Mouse (Mus musculus) MEL (cell line): ENCODE data around the gene Cry2. TPM values are rescaled to one million over a fixed set of nuclear protein-coding genes. Genes with fewer than 3 reads are reported as not detected.

Source experiments
- DNase-seq: peaks from one replicate; pipeline ENCODE4 v3.0.0; 2011; ENCODE audit warnings: low read depth, low spot score
- H3K27ac ChIP-seq: 2 replicates; pipeline ENCODE4 v1.5.1; 2012; ENCODE audit warnings: low read depth, mild to moderate bottlenecking, control low read depth, low read length, moderate library complexity; ENCODE audit not compliant: control insufficient read depth
- H3K27me3 ChIP-seq, 2 experiments: fragments of 150-350 bp in 1 of 2; sonication (generic) in 1 of 2; 2 replicates each; pipeline ENCODE4 v1.6.1; 2012; ENCODE audit warnings: low read length in 2 of 2, mild to moderate bottlenecking in 2 of 2, improper control_type of control experiment in 1 of 2, moderate library complexity in 1 of 2; ENCODE audit not compliant: insufficient read depth in 2 of 2, control insufficient read depth in 1 of 2
- H3K36me3 ChIP-seq, 2 experiments: 2 replicates each; pipeline ENCODE4 v1.6.1; 2012 to 2014; ENCODE audit warnings: low read length in 2 of 2, improper control_type of control experiment in 1 of 2, inconsistent platforms in 1 of 2, mild to moderate bottlenecking in 1 of 2; ENCODE audit not compliant: insufficient read depth in 2 of 2, control insufficient read depth in 1 of 2
- H3K4me1 ChIP-seq, 2 experiments: fragments of 150-350 bp in 1 of 2; sonication (generic) in 1 of 2; 2 replicates each; pipeline ENCODE4 v1.6.1; 2012; ENCODE audit warnings: low read length in 2 of 2, improper control_type of control experiment in 1 of 2, mild to moderate bottlenecking in 1 of 2; ENCODE audit not compliant: insufficient read depth in 2 of 2, control insufficient read depth in 1 of 2
- H3K4me3 ChIP-seq, 2 experiments: fragments of 150-350 bp in 1 of 2; sonication (generic) in 1 of 2; 2 replicates each; pipeline ENCODE4 v1.5.1; 2012; ENCODE audit warnings: low read depth in 2 of 2, low read length in 2 of 2, mild to moderate bottlenecking in 2 of 2, moderate library complexity in 2 of 2, control low read depth in 1 of 2, improper control_type of control experiment in 1 of 2; ENCODE audit not compliant: control insufficient read depth in 1 of 2, insufficient read depth in 1 of 2
- H3K79me2 ChIP-seq: 2 replicates; pipeline ENCODE4 v1.6.1; 2012; ENCODE audit warnings: mild to moderate bottlenecking, low read length, moderate library complexity; ENCODE audit not compliant: control insufficient read depth, poor library complexity, insufficient read depth
- H3K9ac ChIP-seq: 2 replicates; pipeline ENCODE4 v1.6.1; 2012; ENCODE audit warnings: low read depth, mild to moderate bottlenecking, control low read depth, low read length, moderate library complexity; ENCODE audit not compliant: control insufficient read depth, poor library complexity, severe bottlenecking
- H3K9me3 ChIP-seq: fragments of 150-350 bp; sonication (generic); replicated peaks from 2 replicates; pipeline ENCODE4 v1.6.1; 2012; ENCODE audit warnings: mild to moderate bottlenecking, low read length, improper control_type of control experiment, moderate library complexity; ENCODE audit not compliant: insufficient read depth
- GABPA ChIP-seq: IDR thresholded peaks from 2 replicates; pipeline ENCODE4 v1.6.1; 2012; ENCODE audit warnings: low read depth, mild to moderate bottlenecking, inconsistent platforms, low read length, improper control_type of control experiment, moderate library complexity
- GATA1 ChIP-seq: IDR thresholded peaks from 2 replicates; pipeline ENCODE4 v1.6.1; 2011; ENCODE audit warnings: low read depth, low read length, improper control_type of control experiment
- HCFC1 ChIP-seq: IDR thresholded peaks from 2 replicates; pipeline ENCODE4 v1.6.1; 2012; ENCODE audit warnings: low read depth, mild to moderate bottlenecking, inconsistent platforms, low read length, improper control_type of control experiment, moderate library complexity
- JUND ChIP-seq: IDR thresholded peaks from 2 replicates; pipeline ENCODE4 v1.6.1; 2011; ENCODE audit warnings: low read depth, mild to moderate bottlenecking, improper control_type of control experiment, low read length
- KAT2A ChIP-seq: conservative IDR thresholded peaks from 2 replicates; pipeline ENCODE4 v1.6.1; 2012; ENCODE audit warnings: low read depth, low read length, improper control_type of control experiment, inconsistent platforms
- MAFK ChIP-seq: IDR thresholded peaks from 2 replicates; pipeline ENCODE4 v1.6.1; 2011; ENCODE audit warnings: low read depth, mild to moderate bottlenecking, low read length, improper control_type of control experiment, borderline replicate concordance
- MAX ChIP-seq: IDR thresholded peaks from 2 replicates; pipeline ENCODE4 v1.6.1; 2011; ENCODE audit warnings: low read length, improper control_type of control experiment
- MYB ChIP-seq: IDR thresholded peaks from 2 replicates; pipeline ENCODE4 v1.6.1; 2011; ENCODE audit warnings: mild to moderate bottlenecking, low read depth, low read length, improper control_type of control experiment
- POLR2A ChIP-seq, 2 experiments: IDR thresholded peaks; 2 replicates each; pipeline ENCODE4 v1.6.1; 2011 to 2012; ENCODE audit warnings: low read length in 2 of 2, mild to moderate bottlenecking in 2 of 2, control low read depth in 1 of 2, improper control_type of control experiment in 1 of 2, low read depth in 1 of 2, moderate library complexity in 1 of 2; ENCODE audit not compliant: control insufficient read depth in 1 of 2, insufficient read depth in 1 of 2, poor library complexity in 1 of 2
- RAD21 ChIP-seq: IDR thresholded peaks from 2 replicates; pipeline ENCODE4 v1.6.1; 2011; ENCODE audit warnings: mild to moderate bottlenecking, low read depth, low read length, improper control_type of control experiment
- TAL1 ChIP-seq: IDR thresholded peaks from 2 replicates; pipeline ENCODE4 v1.6.1; 2012; ENCODE audit warnings: mild to moderate bottlenecking, inconsistent platforms, low read length, moderate library complexity, mixed read lengths
- TCF12 ChIP-seq: IDR thresholded peaks from 2 replicates; pipeline ENCODE4 v1.6.1; 2014; ENCODE audit warnings: low read depth, mild to moderate bottlenecking, inconsistent platforms, low read length, improper control_type of control experiment, moderate library complexity
- UBTF ChIP-seq: IDR thresholded peaks from 2 replicates; pipeline ENCODE4 v1.6.1; 2012; ENCODE audit warnings: low read depth, mild to moderate bottlenecking, inconsistent platforms, low read length, improper control_type of control experiment, moderate library complexity, borderline replicate concordance; ENCODE audit not compliant: insufficient read depth
- ZKSCAN1 ChIP-seq: IDR thresholded peaks from 2 replicates; pipeline ENCODE4 v1.6.1; 2012; ENCODE audit warnings: low read depth, mild to moderate bottlenecking, inconsistent platforms, low read length, improper control_type of control experiment, moderate library complexity
- ZMIZ1 ChIP-seq: IDR thresholded peaks from 2 replicates; pipeline ENCODE4 v1.6.1; 2012; ENCODE audit warnings: low read depth, mild to moderate bottlenecking, inconsistent platforms, low read length, improper control_type of control experiment, moderate library complexity
- polyA plus RNA-seq, 2 experiments: library from polyadenylated mRNA; stranded (reverse) in 1 of 2; unstranded in 1 of 2; fragments of >175 nt in 1 of 2; fragments of >200 nt in 1 of 2; gene quantifications; 2 replicates each; pipeline versions ENCODE4 v1.2.1 to v1.2.4; 2012; ENCODE audit warnings: low replicate concordance in 2 of 2, low read depth in 1 of 2; ENCODE audit not compliant: insufficient read length in 2 of 2, insufficient read depth in 1 of 2, missing spikeins in 1 of 2
- total RNA-seq: library from RNA; depleted of rRNA; stranded (reverse); fragments of 300-350 nt; gene quantifications from 2 replicates; pipeline ENCODE4 v1.2.3, GENCODE M21; 2012

The Cry2 gene
- total and polyA plus RNA-seq, 3 experiments: 13.3 to 36.2 TPM; not detected in 1

DNA sequence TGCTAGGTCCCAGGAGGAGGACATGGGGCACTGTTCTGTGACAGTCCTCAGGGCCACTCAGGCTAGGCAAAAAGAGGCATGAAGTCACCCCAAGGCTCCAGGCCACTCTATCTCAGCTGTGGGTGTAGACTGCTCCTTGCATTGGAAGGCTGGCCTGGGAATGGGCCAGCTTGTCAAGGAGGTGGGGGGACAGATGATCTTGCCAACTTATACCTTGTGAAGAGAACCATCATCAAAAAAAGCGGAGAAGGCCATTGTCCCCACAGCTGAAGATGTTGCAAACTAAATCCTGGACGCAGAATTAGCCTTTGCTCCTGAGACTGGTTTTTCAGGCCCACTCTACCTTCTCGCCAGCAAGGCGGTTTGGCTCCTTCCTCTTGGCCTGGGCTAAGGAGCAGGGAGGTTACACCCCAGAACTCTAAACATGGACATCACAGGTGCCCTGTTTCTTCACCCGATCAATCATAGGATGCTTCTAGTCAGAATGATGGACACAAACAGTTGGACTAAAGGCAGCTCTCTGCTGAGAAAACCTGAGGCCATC lies 30.0 kb downstream of the Cry2 start (continued):
- TF ChIP-seq POLR2A (IDR thresholded peaks at IDR 0.05; ENCODE audit: control insufficient read depth in 1 of 2, insufficient read depth in 1 of 2, low read depth in 1 of 2, low read length in 2 of 2, poor library complexity in 1 of 2): no peak
- TF ChIP-seq RAD21: no peak
- no peak for TF ChIP-seq MAFK

DNA sequence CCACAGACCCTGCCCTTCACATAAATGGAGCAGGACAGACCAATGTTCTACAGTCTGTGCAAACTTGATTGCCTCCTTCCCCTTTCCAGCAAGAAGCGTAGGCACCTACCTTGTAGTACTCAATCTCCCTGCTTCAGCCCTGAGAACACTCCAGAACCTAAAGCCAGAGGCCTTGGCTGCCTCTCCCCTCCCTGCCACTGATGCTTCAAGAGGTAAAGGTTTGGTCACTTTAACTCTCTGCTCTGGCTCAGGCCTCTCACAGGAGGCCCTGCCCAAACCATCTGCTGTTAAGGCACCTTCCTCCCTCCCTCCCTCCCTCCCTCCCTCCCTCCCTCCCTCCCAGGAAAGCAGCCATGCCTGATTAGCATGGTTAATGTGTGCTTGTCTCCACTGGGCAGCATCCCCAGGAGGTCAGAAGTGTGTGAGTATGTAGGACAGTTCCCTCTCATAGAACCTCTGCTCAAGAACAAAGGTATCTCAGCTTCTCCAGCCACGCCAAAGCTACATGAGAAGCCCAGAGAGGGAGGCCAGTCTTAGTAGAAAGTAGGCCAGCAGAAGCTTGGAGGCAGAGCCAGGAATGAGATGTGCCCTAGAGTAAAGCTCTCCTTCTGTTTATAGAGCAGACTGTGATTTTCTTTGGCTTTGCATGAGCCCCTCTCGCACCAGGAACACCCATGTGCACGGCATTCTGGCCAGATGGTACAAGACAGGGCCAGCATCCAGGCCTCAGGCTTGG lies 31.1 kb downstream of the Cry2 start:
- Histone ChIP-seq H3K9me3 (no peaks in the 10 kb centered on the region), H3K27me3 (no peaks in the 10 kb centered on the region), H3K9ac (no peak overlapping the region), H3K4me1 (0 out of 4 replicates have a peak, but pooled peaks cover 0 to 5% of the 10 kb centered on the region in 2 experiments), H3K4me3 (no peak overlapping the region)
- DNase-seq: no peak
- TF ChIP-seq MAX (no peak), GABPA (no peak), KAT2A (no peak), MYB (no peak), ZMIZ1 (no peak), UBTF (no peak), ZKSCAN1 (no peak)
- TF ChIP-seq, all 39 proteins: peak for 0
- peaks cover 0 to 7% of the 10 kb centered on the region in 2 experiments; a peak in 3 of 4 replicates for H3K36me3 ChIP-seq
- H3K79me2 ChIP-seq: no peaks in the 10 kb centered on the region
- H3K27ac ChIP-seq: no peak overlapping the region

- Histone ChIP-seq H3K9me3 (no peaks in the 10 kb centered on the region), H3K36me3 (no peaks in the 10 kb centered on the region; a peak in 3 of 4 replicates), H3K79me2 (no peaks in the 10 kb centered on the region), H3K9ac (no peak within 1 kb of the TSS), H3K27ac (no peak within 1 kb of the TSS), H3K4me1 (0 out of 4 replicates have a peak, but pooled peaks cover 0 to 5% of the 10 kb centered on the region in 2 experiments), H3K27me3 (no peaks in the 10 kb centered on the region)
- no peak for DNase-seq
- no peak for TF ChIP-seq HCFC1
- no peak for TF ChIP-seq TAL1
- TF ChIP-seq GATA1: no peak
- no peak for TF ChIP-seq JUND
- no peak for TF ChIP-seq TCF12
- TF ChIP-seq, all 39 proteins: peak for 0
- no peak within 1 kb of the TSS for H3K4me3 ChIP-seq
These were observed 32.7 kb downstream of the Cry2 start, which contains the start of gene Mapk8ip1 for GRCm38 (mm10) chr2:92401091-92401561. Gene Mapk8ip1, minus strand, starts transcription at chr2:92401263.
